Mouse (Mus musculus): ENCODE measurements around the gene Olfr462. TPM values are rescaled to one million over a fixed set of nuclear protein-coding genes. Genes with fewer than 3 reads are reported as not detected.

Gene Olfr462
- polyA plus RNA-seq, 1 experiment from 2014 or later = not detected

GRCm38 (mm10) chr11:87847884-87848283, 44.2 kb downstream of the Olfr462 start:
- H3K4me3 ChIP-seq (replicated peaks) = no peak overlapping the region
- no peaks in the 10 kb centered on the region for H3K27me3 ChIP-seq
- no peak overlapping the region for H3K9ac ChIP-seq
- no peak overlapping the region for H3K4me2 ChIP-seq
- H3K27ac ChIP-seq (replicated peaks) = no peak overlapping the region
- H3K9me3 ChIP-seq (replicated peaks) = no peaks in the 10 kb centered on the region
- no peak for ATAC-seq (ENCODE audit: insufficient read depth)
- H3K4me1 ChIP-seq (replicated peaks) = no peaks in the 10 kb centered on the region
- 47% methylated on average over 6 of the region's 6 CpGs for WGBS (ENCODE audit: insufficient replicate concordance)
- no peaks in the 10 kb centered on the region for H3K36me3 ChIP-seq (replicated peaks)

GRCm38 (mm10) chr11:87846968-87847600, 45.0 kb downstream of the Olfr462 start:
- Histone ChIP-seq H3K4me1 (replicated peaks) (no peaks in the 10 kb centered on the region), H3K27ac (replicated peaks) (no peak overlapping the region), H3K4me2 (no peak overlapping the region), H3K27me3 (no peaks in the 10 kb centered on the region), H3K9ac (no peak overlapping the region), H3K9me3 (replicated peaks) (no peaks in the 10 kb centered on the region), H3K4me3 (replicated peaks) (no peak overlapping the region), H3K36me3 (replicated peaks) (no peaks in the 10 kb centered on the region)
- no peak for ATAC-seq (ENCODE audit: insufficient read depth)
- 61% methylated on average over 12 of the region's 12 CpGs for WGBS (ENCODE audit: insufficient replicate concordance)

- no peaks in the 10 kb centered on the region for H3K36me3 ChIP-seq (replicated peaks)
- no peak overlapping the region for H3K4me3 ChIP-seq (replicated peaks)
- no peaks in the 10 kb centered on the region for H3K9me3 ChIP-seq (replicated peaks)
- no peak overlapping the region for H3K27ac ChIP-seq (replicated peaks)
- no peak overlapping the region for H3K9ac ChIP-seq
- no peak for ATAC-seq (ENCODE audit: insufficient read depth)
- no peaks in the 10 kb centered on the region for H3K4me1 ChIP-seq (replicated peaks)
- no peaks in the 10 kb centered on the region for H3K27me3 ChIP-seq
- 57% methylated on average over 3 of the region's 3 CpGs for WGBS (ENCODE audit: insufficient replicate concordance)
- no peak overlapping the region for H3K4me2 ChIP-seq
Measured at GRCm38 (mm10) chr11:87841436-87841835, 50.6 kb downstream of the Olfr462 start.

GRCm38 (mm10) chr11:87840676-87841075, 51.4 kb downstream of the Olfr462 start:
- no peaks in the 10 kb centered on the region for H3K36me3 ChIP-seq (replicated peaks)
- H3K9me3 ChIP-seq (replicated peaks) = no peaks in the 10 kb centered on the region
- no peaks in the 10 kb centered on the region for H3K4me1 ChIP-seq (replicated peaks)
- no peak overlapping the region for H3K27ac ChIP-seq (replicated peaks)
- WGBS (ENCODE audit: insufficient replicate concordance) = 68% methylated on average over 8 of the region's 8 CpGs
- no peak overlapping the region for H3K9ac ChIP-seq
- H3K4me2 ChIP-seq = no peak overlapping the region
- no peak for ATAC-seq (ENCODE audit: insufficient read depth)
- H3K27me3 ChIP-seq = no peaks in the 10 kb centered on the region
- H3K4me3 ChIP-seq (replicated peaks) = no peak overlapping the region

Other genes with a start within 250 kb of the Olfr462 start
- gene Rnf43, start 229.5 kb downstream of the Olfr462 start, polyA plus RNA-seq (2015; fragmentation: Nextera tagmentation; extraction: Ambion mirVana) = 5.0 and 5.6 TPM in 2 replicates
- 177 and 195 TPM in 2 replicates for gene Supt4a, start 154.7 kb downstream of the Olfr462 start, polyA plus RNA-seq (2015; fragmentation: Nextera tagmentation; extraction: Ambion mirVana)
- 3.3 and 3.5 TPM in 2 replicates for gene Tspoap1, start 131.7 kb downstream of the Olfr462 start, polyA plus RNA-seq (2015; fragmentation: Nextera tagmentation; extraction: Ambion mirVana)
- gene Mpo, start 98.7 kb downstream of the Olfr462 start, polyA plus RNA-seq (2015; fragmentation: Nextera tagmentation; extraction: Ambion mirVana) = 448 and 474 TPM in 2 replicates
- 0.03 TPM in 1 of 2 replicates, not detected in the other for gene Lpo, start 64.0 kb downstream of the Olfr462 start, polyA plus RNA-seq (2015; fragmentation: Nextera tagmentation; extraction: Ambion mirVana)
- 1.2 and 1.4 TPM in 2 replicates for gene Mks1, start 39.1 kb downstream of the Olfr462 start, polyA plus RNA-seq (2015; fragmentation: Nextera tagmentation; extraction: Ambion mirVana)
- gene Epx, start 16.7 kb downstream of the Olfr462 start, polyA plus RNA-seq (2015; fragmentation: Nextera tagmentation; extraction: Ambion mirVana) = 1.2 and 3.6 TPM in 2 replicates
- gene Olfr463, start 5.1 kb upstream of the Olfr462 start, polyA plus RNA-seq (2015; fragmentation: Nextera tagmentation; extraction: Ambion mirVana) = not detected in 2 replicates
- gene Olfr464, start 28.7 kb upstream of the Olfr462 start, polyA plus RNA-seq (2015; fragmentation: Nextera tagmentation; extraction: Ambion mirVana) = not detected in 2 replicates
- 6.6 and 6.9 TPM in 2 replicates for gene Dynll2, start 95.3 kb upstream of the Olfr462 start, polyA plus RNA-seq (2015; fragmentation: Nextera tagmentation; extraction: Ambion mirVana)
- 108 and 113 TPM in 2 replicates for gene Srsf1, start 155.1 kb upstream of the Olfr462 start, polyA plus RNA-seq (2015; fragmentation: Nextera tagmentation; extraction: Ambion mirVana)
- 8.3 and 8.6 TPM in 2 replicates for gene Vezf1, start 176.0 kb upstream of the Olfr462 start, polyA plus RNA-seq (2015; fragmentation: Nextera tagmentation; extraction: Ambion mirVana)
- gene Cuedc1, start 205.8 kb upstream of the Olfr462 start, polyA plus RNA-seq (2015; fragmentation: Nextera tagmentation; extraction: Ambion mirVana) = 1.1 and 1.5 TPM in 2 replicates